Mouse (Mus musculus) gonadal fat pad, adult 2 months (tissue): ENCODE data around the gene Gpx6. TPM values are rescaled to one million over a fixed set of nuclear protein-coding genes. Genes with fewer than 3 reads are reported as not detected.
A peak's percentile ranks its signal among the peaks of the same experiment; 100 is the strongest.

Experiments used
- DNase-seq: peaks from one replicate; pipeline ENCODE4 v3.0.0-alpha.2; 2012; ENCODE audit warnings: low read depth
- polyA plus RNA-seq: library from polyadenylated mRNA; depleted of rRNA; stranded (reverse); fragments of >200 nt; gene quantifications from 2 replicates; pipeline ENCODE4 v1.2.3, GENCODE M21; 2012; rRNA removed

Gene Gpx6
- 30.8 and 58.3 TPM in 2 replicates for polyA plus RNA-seq

DNA sequence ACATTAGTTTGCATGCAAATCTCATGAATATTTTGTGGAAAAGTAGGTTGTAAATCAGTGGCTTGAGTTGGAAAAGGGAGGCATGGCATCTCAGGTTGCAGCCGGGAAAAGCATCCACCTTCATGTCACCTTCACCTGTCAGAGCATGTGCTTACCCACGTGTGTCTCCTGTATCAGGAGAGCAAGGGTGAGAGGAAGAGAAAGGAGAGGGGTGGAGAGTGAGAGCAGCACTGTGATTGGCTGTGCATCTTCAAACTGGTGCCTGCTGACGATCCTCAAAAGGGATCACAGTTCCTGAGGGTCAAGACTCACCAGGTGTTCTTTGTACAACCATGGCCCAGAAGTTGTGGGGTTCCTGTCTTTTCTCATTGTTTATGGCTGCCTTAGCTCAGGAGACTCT lies at the start of gene Gpx6:
Gpx6 (plus strand) TSS at position 200 of the 400 bp plus-strand sequence.
- no peak for DNase-seq

DNA sequence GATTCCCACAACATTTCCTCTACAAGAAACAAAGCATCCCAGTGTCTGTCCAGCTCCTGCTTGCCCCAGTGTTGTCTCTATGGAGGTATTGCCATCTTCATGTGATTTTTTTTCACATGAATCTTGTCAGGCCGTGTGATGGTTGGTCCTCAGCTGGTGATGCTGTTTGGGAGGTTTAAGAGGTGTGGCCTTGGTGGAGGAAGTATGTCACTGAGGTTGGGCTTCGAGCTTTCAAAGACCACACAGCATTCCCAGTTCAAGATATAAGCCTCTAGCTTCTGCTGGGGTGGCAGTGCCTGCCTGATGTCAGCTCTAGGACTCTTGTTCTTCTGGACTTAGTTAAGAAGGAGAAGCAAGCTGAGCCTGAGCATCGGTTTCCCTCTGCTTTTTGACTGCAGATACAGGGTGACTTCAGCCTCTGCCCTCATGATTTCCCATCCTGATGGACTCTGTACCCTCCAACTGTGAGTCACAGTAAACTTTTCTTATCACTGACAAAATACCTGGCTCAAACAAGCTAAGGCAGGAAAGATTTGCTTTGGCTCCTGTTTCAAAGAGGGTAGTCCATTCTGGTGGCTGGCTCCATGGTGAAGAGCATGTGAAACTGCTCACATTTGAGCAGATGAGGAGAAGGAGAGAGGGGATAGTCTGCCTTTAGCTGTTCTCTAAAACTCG lies 49.0 kb upstream of the Gpx6 start:
- DNase-seq, result no peak

DNA sequence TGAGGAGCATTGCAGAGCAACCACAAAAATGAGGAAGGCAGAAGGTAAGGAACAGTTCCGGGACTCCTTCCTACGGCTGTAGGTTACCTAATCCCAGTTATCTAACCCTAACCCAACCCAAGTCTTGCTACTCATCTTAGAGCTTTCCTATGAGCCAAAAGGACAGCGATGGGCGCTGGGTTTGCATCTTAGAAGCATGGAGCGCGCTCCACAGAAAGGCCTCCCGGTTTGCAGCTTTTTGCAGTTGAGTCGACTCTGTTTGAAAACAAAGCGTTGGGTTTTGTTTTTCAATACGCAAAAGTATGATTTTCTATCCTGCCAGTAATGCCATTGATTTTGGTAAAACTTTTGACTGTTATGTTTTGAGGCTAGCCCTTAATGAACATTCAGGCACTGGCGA lies 48.0 kb upstream of the Gpx6 start:
- no peak for DNase-seq

DNA sequence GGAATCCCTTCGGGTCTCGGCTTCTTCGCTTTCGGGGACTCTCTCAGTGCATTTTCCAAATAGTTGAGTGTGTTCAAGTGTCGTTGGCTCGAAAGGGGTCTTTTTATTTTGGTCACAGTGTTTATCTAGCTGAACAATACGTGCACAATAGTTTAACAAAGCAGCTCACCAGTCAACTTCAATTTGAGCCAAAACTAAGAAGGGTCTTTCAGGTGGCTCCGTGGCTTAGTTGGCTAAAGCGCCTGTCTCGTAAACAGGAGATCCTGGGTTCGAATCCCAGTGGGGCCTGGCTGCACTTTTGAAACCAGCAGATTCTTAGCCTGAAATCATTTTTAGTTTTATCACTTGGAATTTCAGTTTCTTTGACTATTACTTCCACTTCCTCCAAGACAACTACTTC lies 47.6 kb upstream of the Gpx6 start:
- DNase-seq, result no peak

DNA sequence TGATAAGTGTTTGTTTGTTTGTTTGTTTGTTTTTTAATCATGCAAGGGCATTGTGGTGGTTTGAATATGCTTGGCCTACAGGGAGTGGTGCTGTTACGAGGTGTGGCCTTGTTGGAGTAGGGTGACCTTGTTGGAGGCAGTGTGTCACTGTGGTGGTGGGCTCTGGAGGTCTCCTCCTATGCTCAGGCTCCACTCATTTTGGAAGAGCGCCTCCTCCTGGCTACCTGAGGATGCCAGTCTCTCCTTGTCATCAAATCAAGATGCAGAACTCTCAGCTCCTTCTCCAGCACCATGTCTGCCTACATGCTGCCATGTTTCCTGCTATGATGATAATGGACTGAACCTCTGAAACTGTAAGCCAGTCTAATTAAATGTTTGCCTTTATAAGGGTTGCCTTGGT lies 46.2 kb upstream of the Gpx6 start:
- DNase-seq, result no peak

DNA sequence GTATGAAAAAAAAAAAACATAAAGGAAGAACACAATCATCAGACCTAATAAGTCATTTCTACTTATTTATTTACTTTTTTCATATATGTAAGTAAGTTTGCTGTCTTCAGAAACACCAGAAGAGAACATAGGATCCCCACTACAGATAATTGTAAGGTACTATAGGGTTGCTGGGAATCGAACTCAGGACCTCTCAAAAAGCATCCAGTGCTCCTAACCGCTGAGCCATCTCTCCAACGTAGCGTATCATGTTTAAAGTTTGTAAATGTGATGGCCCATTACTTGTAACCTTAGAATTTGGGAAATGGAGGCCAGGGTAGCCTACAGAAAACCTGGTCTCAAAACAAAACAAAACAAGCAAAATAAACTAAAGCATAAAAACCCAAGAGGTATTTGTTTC lies 44.4 kb upstream of the Gpx6 start:
- no peak for DNase-seq

DNA sequence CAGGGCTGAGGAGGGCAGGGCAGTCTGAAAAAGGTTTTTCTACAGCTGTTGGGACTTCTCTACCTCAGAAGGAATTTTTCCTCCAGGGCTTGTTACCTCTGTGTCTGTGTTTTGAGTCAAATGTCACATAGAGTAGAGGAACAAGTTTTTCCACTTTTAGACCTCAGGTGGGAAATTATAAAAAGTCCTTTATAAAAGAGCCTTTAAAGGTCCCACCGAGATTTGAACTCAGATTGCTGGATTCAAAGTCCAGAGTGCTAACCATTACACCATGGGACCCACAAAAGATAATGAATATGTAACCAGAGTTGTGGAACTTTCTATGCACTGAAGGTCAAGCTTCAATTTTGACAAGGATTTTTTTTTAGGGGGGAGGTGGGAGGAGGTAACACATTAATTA lies 43.7 kb upstream of the Gpx6 start:
- DNase-seq, result no peak

DNA sequence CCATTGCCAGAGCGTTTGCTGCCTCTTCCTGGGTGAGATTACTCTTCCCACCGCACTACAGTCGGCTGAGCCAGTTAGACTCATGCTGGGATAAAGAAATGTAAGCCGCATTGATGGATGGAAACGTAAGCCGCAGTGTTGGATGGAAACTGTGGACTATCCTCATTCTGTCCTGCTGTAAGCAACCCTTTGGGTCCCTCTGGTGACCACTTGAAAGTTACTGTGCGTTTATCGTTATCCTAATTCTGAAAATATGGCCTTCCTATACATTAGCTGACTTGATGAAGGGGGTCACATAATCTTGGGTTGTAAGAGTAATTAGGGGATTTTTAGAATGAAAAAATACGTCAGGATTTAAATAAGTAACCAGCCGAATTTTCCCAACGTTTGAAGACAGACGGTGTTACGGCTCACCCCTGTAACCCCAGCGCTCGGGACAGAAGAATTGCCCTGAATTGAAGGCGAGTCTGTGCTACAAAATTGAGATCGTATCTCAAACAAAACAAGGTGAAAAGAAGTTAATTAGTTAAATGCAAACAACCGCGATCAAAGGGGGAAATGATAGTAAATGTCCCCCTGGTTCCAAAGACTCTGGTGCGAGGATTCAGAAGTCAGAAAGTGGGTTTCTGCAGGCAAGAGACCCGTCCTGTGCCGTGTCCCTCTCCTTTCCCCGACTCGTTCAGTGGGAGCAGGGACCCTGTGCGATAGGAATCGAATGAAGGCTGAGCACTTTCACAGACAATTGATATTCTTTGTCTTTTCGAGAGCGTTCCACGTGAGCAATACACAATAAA lies 36.7 kb upstream of the Gpx6 start:
- DNase-seq, result no peak

DNA sequence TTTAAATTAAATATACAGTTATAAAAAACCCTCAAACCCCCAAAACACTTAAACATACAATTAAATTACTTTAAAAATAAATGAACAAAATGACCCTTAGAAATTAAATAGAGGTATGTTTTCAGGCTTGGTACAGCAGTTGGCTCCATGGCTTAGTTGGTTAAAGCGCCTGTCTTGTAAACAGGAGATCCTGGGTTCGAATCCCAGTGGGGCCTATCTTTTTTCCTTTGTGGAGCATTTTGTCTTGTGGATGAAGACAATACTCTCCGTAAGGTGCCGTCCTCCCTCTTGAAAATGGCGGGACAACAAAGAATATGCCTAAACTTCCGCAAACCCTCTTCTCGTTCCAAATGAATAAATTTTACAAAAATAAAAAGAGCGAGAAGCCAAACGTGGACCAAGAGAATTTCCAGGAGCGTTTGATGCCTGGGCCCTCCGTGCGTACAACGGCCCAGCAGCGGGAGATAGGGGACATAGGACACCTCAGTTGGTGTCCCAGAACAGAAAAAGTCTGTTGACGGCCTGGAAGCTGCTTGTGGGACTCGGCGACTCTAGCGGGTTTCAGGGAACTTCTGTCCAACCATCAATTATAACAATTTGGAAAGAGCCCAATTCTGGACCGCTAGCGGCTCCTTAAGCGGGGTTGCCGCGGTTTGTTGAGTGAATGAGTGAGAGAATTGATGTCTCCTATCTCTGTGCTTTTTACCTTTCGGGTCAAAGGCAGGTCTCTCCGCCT lies 35.9 kb upstream of the Gpx6 start:
- DNase-seq, result peak; percentile 41

DNA sequence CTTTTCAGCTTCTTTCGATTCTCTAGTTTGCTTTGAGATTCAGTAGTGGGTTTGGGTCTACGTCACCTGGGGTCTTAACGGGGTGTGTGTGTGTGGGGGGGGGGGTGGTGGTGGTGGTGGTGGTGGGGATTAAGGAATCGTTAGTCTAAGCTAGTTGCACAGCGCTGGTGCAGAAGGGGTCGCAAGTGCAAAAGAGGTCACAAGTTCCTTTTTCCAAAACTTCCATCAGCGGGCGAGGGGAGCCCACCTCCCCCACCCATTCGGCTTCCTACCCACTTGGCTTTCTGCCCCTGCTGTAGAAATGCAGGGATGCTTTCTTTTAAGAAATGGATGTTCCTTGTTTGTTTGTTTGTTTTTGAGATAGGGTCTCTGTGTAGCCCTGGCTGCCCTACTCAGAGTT lies 35.4 kb upstream of the Gpx6 start:
- DNase-seq, result no peak

DNA sequence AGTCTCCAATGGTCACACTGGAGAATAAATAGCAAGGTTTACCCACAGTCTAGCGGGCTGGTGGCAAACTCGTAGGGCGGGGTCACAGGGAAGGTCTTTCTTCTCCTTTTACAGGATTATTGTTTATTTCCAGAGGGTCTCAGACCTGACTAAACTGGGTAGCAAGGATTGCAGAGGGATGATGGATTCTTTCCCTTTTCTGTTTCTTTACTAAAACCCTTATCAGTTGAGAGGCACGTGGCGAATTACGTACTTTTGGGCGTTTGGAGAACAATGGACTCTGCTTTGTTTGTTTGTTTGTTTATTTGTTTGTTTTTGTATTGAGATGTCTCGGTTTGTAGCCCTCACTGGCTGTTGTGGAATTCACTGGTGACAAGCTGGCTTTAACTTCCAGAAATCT lies 32.8 kb upstream of the Gpx6 start:
- no peak for DNase-seq

DNA sequence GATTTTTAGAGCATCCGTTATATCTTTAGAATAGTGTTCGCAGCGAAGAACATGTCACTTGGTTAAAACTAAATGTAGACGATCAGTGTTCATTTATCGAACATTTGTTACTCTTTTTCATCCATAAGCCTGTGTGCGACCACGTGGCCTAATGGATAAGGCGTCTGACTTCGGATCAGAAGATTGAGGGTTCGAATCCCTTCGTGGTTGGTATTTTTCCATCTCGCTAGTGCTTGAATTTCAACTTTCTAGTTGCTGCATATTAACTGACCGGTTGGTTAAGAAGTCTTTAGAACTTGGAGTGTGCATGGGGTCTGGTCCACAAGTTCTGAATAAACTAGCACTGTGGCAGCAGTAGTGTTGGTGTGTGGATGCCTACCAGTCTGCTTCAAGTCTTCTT lies 32.4 kb upstream of the Gpx6 start:
- no peak for DNase-seq

DNA sequence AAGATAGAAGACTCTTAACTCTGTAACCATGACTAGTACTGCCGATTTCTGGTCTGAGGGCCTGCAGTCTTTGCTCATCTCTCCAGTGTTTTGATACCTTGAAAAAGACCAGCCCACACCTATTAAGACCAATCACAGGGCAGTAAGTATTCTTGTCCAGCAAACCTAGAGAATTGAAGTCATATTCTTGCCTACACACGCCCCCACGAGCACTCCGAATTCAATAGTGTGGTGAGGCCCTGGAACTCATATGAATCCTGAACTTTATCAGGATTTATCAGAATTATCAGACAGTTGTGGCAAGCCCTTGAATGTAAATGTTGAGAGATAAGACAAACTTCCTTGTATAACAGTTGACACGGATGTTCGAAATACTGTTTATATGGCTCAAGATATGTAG lies 19.3 kb upstream of the Gpx6 start, which contains the start of gene Gpx5:
Gpx5 (minus strand) TSS at position 101 of the 400 bp plus-strand sequence.
- DNase-seq, result no peak

DNA sequence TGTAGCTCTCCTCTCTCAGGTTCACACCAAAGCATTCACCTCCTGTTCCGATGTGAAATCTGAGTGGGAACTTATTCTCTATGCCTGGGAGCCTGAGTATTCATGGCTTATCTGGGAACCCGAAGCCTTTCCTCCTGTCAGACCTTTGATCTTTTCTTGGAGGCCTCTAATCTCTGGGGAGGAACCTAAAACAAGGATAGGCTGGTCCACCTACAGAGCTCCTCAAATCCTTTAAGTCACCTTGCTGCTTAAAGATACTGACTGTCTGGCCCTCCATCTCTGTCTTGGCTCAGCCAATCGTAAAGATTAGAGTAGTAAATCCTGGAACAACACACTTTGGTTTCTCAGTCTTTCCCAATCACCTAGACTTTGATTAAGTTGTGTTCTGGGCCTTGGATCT lies 13.4 kb upstream of the Gpx6 start:
- DNase-seq, result no peak

DNA sequence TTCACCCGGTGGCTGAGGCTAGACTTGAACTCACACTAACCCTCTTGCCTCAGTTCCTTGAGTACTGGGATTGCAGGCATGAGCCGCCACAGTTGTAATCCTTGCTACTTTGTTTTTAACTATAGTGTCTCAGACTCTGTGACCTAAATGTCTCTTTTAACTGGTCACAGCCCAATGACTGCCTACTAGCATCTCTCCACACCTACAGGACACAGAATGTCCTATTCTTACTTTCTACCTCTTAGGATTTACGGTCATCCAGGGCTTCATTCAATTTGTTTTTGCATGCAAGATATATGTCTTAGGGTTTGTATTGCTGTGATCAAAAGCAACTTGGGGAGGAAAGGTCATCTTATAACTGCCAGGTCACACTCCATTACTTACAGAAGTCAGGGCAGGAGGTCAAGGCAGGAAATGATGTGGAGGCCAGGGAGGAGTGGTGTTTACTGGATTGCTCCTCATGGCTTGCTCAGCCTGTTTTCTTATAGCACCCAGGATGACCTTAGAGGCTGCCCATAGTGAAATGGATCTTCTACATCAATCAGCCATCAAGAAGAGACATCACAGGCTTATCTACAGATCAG lies 7.3 kb upstream of the Gpx6 start:
- DNase-seq, result no peak

DNA sequence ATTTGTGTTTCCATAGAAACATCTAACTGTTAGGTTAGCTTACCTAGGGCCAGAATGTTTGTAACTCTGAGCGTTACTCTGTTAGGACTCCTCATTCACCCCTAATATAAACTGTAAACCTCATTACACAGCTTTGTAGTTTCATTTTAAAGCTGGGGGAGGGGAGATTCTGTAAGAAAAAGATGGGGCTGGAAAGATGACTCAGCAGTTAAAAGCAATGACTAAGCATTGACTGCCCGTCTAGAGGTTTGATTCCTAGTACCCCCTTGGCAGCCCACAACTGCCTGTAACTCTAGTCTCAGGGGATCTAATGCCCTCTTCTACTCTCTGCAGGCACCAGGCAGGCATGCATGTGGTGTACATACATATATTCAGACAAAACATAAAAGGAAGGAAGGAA lies 2.1 kb upstream of the Gpx6 start:
- DNase-seq, result no peak

DNA sequence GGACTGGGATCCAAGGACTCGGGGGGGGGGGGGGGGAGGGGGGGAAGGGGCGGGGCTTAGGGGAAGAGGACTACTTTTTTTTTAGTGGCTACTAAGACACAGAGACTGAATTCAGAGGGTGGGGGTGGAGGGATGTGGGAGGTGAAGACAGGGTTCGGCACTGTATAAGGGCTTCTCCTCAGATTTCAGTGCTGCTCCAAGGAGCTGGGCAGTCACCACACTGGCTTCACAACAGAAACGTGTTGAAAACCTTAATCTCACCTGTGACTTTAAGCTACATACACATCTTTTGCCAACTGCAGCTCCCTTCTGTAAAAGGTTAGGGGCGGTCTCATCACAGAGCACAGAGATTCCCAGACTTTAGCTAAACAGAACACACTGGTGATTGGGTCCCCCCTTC lies 929 bp downstream of the Gpx6 start:
- DNase-seq, result no peak

DNA sequence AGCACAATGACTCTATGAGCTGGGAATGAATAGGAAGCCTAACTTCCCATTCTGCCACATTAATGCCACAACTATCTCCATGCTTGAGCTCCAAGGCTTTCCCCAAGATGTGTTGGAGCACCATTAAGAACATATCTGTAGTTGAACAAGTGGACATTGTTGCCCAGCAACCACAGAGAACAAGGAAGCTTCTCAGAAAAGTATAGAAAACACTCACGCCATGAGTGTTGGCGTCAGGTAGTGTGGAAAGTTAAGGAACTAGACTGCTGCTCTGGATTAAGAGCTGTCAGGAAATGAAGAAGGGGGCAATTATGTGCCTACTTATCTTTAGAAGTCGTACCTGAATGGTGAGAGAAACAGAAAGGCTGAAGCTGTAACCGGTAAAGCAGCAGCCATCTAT lies 2.0 kb downstream of the Gpx6 start:
- no peak for DNase-seq

DNA sequence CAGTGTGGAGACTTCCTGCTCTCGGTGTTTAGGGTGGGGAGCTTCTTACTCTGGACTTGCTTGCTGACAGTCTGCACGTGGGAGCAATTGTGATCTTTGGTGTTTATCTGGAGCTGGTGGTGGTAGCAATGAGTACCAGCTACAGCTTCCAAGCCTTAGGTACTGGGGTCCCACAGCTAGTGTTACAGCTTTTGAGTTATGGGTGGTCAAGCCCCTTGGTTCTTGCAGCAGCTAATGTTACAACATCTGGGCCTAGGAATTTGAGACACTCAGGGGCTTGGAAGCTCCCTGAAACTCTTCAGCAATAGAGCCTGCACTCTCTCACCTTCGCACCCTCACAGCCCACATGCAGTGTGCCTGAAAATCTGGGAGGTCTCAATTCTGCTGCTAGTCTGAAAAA lies 8.3 kb downstream of the Gpx6 start:
- DNase-seq, result no peak

DNA sequence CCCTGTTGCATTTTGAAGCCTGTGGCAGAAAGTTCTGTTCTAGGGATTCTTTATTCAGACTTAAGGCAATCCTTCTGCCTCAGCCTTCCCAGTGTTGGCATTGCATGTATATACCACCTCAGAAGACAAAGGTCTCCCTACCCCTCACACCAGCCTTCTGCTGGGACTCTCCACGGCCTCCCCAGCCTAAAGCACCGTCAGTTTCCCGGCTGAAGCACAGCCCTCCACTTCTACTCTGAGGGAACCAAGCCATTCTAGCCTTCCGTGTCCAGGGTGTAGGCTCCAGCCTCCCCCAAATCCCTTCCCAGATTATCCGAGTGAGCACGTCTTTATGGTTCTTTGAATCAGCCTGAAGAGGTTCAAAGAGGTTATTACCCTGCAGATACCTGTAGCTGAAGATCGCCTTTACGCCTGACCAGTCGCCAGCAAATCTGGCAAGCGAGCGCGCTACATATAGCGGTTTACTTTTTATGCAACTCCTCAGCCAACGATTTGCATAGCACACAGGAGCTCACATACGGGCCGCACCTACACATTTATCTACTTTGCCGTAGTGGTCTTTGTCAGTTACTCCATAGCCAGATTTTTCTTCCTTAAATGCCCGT lies 10.1 kb downstream of the Gpx6 start:
- no peak for DNase-seq

DNA sequence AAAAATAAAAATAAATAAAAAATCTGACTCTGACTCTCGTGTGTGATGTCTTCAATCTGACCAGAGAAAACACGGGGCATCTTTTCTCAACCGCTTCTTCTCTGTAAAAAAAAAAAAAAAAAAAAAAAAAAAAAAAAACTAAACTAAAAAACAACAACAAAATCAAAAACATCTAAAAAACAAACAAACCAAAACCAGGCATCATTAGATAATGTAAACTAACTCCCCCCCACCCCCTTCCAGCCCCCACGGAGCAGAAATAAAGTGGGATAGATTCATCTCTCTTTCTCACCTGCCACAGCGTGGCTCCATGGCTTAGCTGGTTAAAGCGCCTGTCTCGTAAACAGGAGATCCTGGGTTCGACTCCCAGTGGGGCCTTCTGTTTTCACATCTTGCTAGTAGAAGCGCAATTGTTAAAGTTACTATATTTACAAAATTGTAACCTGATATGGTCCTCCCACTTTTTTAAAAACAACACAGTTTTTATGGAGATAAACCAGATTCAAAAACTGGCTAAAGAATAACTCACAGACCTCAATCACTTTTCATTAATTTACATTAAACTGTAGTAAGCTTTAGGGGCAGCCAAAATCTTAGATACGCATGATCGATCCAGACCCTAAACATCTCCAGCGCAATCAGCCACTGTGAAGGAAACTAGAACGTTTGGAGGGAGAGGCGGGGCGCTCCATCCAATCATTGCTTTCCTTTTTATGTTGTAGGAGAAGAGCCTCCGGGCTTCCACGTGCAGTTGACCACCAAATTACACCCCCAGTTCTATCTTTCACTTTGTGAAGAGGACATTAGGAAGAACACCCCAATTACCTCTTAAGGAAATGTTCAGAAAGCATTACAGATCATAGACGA lies 10.8 kb downstream of the Gpx6 start:
- DNase-seq, result no peak
